Mouse (Mus musculus) megakaryocyte-erythroid progenitor cell, adult 5-6 weeks (primary cell): ENCODE measurements around the gene Cenpj. TPM values are rescaled to one million over a fixed set of nuclear protein-coding genes. Genes with fewer than 3 reads are reported as not detected.

Experiments used
- ATAC-seq: replicated peaks from 2 replicates; pipeline ENCODE4 v1.8.0; 2016; ENCODE audit warnings: mild to moderate bottlenecking, inconsistent platforms; ENCODE audit not compliant: severe bottlenecking, poor library complexity, low FRiP score, low TSS enrichment
- total RNA-seq, 2 experiments: library from RNA; stranded (forward) in 1 of 2; stranded (reverse) in 1 of 2; fragments of 200-1000, 215-1000 nt in 1 of 2; fragments of >200 nt in 1 of 2; fragmentation: Nextera tagmentation in 1 of 2; gene quantifications; 2 replicates each; pipeline ENCODE4 v1.2.3; 2014 to 2017

Gene Cenpj
- total RNA-seq (2014; fragmentation: Nextera tagmentation) = 12.3 and 14.9 TPM in 2 replicates
- total RNA-seq (2017) = 11.7 and 24.0 TPM in 2 replicates

DNA sequence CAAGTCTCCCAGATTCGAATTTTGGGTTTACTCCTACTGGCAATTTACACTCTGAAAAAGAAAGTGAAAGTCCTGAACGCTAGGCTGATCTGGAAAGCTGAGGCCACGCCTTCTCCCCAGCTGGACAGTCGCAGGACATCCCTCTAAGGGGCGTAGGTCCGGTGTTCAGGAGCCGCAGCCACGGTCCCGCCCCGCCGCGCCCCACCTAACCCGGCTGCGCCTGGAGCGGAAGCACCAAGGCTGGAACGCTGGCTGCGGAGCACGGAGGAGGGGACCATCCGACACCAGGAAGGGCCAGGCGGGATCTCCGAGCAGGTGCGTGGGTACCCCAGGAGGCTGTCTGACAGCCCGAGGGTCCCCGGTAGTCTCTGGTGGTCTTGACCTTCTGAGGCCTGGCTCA is at the start of gene Cenpj, which contains the start of gene Parp4:
TSS of gene Cenpj (minus strand) at position 10 of the 400 bp plus-strand sequence.
TSS of gene Parp4 (plus strand) at position 204 of the 400 bp plus-strand sequence.
- ATAC-seq = peak; percentile 92

DNA sequence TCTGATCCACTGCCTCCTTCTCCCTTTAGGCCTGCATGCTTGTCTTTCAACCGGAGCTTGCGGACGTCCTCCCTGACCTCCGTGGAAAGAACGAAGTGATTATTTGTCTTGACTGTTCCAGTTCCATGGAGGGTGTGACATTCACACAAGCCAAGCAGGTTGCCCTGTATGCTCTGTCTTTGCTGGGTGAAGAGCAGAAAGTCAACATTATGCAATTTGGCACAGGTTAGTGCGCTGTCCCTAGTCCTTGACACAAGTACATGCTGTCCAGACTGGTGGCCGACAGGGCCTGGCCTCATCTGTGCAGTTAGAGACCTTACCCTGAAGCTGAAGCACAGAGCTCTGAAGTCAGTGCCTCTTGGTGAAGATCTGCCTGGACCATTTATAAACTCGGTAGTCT is 45.2 kb upstream of the Cenpj start:
- no peak for ATAC-seq

DNA sequence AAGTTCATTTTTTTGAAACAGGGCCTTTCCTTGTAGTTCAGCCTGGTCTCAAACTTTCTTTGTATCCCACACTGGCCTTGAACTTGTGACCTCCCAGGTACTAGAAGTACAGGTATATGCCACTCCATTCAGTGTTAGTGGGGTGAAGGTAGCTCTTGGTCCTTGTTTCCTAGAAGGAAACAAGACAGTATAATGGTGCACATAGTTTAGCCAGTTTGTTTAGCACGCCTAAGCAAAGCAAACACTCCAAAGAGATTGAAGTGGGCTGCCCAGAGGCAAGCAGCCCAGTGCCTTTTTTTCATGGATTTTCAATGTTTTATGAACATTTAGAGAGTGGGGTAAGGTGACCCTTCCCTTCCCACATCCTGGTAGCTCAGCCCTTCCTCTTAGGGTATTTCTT is 42.2 kb upstream of the Cenpj start:
- no peak for ATAC-seq

DNA sequence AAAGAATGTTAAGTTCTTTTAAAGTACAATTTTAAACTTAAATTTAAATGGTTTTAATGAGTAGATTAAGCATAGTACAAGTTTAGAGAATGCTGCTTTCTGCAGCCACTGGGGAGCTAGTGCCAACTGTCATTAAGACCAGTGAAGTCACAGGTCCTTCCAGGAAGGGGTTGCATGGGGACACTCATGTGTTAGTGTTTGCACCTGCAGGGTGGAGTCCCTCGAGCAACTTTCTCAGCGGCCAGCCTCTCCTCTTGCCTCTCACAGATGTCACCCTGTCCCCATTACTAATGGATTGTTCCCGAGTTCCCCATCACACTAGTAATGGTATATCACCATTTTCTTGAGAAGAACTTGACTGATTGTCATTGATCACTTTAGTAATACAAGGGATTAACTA is 38.0 kb upstream of the Cenpj start:
- no peak for ATAC-seq

DNA sequence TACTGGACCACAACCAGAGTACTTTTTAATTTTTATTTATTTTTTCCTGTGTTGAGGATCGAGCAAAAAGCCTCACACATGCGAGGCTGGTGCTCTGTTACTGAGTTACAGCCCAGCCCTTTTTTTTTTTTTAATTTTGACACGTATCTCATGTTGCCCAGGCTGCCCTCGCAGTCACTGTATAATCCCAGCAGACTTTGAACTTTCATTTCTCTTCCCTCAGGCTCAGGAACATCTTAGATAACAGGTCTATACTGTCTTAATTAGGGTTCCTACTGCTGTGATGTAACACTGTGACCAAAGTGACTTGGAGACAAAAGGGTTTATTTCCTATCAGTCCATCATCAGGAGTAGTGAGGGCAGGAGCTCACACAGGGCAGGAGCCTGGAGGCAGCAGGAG is 29.9 kb upstream of the Cenpj start:
- no peak for ATAC-seq

- ATAC-seq = no peak
Observed at GRCm38 (mm10) chr14:56604438-56604837, 29.2 kb upstream of the Cenpj start.

- no peak for ATAC-seq
Observed at GRCm38 (mm10) chr14:56602069-56602468, 26.8 kb upstream of the Cenpj start.

- ATAC-seq = peak; percentile 81
Observed at GRCm38 (mm10) chr14:56598759-56599158, 23.5 kb upstream of the Cenpj start.

- ATAC-seq = no peak
Observed at GRCm38 (mm10) chr14:56594811-56595210, 19.6 kb upstream of the Cenpj start.

DNA sequence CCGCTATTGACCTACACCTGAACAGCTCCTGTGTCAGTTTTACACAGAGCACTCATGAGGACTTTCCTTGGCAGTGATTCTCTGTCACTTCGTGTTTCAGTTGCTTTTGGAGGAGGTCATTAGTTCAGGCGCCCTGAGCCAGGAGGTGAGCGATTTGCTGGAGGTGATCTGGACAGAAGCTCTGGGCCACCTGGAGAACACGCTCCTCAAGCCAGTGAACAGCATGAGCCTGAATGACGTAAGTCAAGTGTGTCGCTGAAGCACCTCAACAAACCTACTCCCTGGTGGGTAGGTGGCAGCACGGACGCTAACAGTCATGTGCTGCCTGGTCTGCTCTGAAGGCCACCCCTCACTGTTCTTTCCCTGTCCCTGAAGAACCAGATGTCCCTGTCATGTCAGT is 17.0 kb upstream of the Cenpj start:
- no peak for ATAC-seq

DNA sequence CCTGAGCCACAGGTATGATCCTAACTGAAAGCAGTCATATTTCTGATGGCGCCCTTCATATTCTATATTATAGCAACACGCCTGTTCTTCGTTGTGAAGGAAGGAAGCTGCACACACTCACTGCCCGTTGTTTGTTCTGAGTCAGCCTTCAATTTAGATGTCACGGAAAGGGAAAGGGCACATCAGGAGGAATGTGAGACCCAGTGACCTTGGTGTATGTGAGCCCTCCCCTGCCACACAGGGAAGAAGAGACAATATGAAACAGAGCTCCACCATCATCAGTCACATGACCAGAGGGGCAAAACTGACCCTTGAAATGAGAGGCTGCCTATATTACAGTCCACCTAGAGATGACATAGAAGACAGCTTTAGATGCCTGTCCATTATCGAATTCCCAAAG is 7.1 kb upstream of the Cenpj start:
- no peak for ATAC-seq

- no peak for ATAC-seq
Observed at GRCm38 (mm10) chr14:56581117-56581516, 5.9 kb upstream of the Cenpj start.

- no peak for ATAC-seq
Observed at GRCm38 (mm10) chr14:56579011-56579410, 3.8 kb upstream of the Cenpj start.

DNA sequence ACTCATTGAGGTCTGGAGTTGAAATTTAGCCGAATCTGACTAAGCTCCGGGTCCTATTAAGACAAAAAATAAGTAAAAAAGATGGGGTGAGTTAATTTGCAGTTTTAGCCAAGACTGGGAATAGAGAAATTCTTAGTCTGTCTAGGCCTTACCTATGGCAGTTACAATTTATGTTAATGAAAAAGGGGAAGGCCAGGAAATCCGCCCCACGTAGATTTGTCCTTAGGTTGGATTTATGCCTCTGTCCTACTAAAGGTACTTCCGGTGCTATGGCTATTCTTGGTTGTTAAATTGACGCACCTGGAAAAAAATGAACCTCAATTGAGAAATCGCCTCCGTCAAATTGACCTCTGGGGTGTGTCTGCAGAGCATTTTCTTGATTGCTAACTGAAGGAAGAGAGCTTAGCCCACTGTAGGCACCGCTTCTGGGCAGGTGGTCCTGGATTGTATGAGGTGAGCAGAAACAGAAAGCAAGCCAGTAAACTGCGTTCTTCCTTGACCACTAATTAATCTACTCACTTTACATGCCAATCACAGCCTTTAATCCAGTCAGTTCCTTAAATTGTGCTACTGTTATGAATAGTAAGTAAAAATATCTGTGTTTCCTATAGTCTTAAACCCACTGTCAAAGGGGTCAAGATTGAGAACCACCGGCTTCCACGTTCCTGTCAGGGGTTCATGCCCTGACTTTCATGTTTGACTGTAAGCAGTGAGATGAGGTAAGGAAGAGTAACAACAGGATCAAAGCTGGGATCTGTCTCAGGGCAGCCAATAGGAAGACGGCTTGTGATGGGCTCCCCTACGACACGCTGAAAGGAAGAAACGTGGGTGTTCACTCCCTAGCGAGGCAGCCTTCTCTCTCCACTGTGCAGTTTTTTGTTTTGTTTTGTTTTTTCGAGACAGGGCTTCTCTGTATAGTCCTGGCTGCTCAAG is 1.0 kb upstream of the Cenpj start:
- no peak for ATAC-seq

DNA sequence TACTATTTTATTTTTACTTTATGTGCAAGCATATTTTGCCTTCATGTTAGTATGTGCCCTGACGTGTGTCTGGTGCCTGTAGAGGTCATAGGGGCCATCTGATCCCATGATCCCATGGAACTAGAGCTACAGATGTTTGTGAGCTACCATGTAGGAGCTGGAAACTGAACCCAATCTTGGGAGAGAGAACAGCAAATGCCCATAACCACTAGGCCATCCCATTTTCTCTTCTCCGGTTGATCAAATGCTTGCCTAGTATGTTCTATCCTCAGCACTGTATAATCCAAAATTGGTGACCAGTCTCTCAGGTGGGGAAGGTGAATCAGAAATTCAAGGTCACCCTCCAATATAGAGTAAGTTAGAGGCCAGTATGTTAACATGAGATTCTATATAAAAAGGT is 2.7 kb downstream of the Cenpj start:
- no peak for ATAC-seq

- ATAC-seq = peak; percentile 93
Observed at GRCm38 (mm10) chr14:56571310-56572093, 3.7 kb downstream of the Cenpj start.

GRCm38 (mm10) chr14:56569041-56569440 is 6.2 kb downstream of the Cenpj start:
- no peak for ATAC-seq

DNA sequence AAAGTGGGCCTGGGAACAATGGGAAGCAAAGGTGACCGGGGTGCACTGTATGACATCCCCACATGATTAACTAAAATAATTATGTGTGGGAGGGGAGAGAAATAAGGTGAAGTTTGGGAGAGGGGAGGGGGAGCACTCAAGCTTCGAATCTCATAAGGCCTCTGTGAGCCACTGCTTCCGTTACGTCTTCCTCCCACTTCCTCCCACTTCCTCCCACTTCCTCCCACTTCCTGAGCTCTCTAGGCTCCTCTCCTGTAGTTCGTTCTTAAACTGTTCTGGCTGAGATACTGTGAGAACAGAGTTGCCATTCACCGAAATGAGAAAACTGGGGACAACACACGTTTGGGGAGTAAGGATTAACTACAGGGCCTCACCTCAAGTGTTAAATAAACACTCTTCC is 7.7 kb downstream of the Cenpj start:
- ATAC-seq = no peak

DNA sequence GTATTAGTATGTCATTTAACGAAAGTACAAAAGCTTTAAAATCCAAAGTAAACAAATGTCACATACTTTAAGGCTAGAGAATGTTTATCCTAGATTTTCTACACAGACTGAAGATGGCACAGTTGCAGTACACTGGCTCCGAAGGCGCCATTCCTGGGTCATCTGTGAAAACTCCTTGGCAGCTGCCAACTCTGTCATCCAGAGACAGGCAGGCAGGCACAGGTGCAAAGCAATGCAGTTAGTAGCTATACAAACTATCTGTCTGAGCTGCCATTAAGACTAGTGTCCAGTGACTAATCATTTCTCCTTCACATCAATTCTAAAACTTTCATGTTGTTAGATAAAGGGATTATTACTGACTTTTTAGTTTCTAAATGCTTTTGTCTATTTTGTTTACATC is 16.1 kb downstream of the Cenpj start:
- no peak for ATAC-seq

DNA sequence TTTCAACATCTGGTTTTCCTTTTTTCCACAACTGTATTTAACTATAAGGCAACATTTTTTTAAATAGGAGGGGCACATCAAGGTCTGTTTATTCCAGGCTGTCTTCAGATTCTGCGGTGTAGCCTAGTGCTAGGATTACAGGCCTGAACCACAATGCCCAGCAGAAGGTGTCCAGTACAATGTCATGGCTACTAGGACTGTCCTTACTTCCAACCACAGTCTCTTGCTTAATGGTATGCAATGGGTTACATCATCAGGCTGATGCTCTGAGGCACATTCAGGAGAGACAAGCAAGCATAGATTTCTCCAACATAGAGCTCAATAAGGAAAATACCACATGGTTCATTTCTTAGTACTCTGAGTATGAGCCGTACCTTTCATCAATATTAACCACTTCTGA is 20.5 kb downstream of the Cenpj start:
- no peak for ATAC-seq
